Mouse (Mus musculus) forebrain, embryonic 16.5 days (tissue): ENCODE data around the gene Fntb. TPM values are rescaled to one million over a fixed set of nuclear protein-coding genes. Genes with fewer than 3 reads are reported as not detected.

Experiments
- ATAC-seq: fragments of 200-750 bp; cut with Nextera tagmentation; 2 replicates; pipeline ENCODE4 v1.8.0; 2017; ENCODE audit warnings: mild to moderate bottlenecking, moderate library complexity
- H3K27ac ChIP-seq: fragments of 300-500 bp; sonication (generic); 2 replicates; pipeline ENCODE4 v1.5.1; 2014; ENCODE audit warnings: low read length, control low read depth
- H3K27me3 ChIP-seq: fragments of 300-500 bp; sonication (generic); replicated peaks from 2 replicates; pipeline ENCODE4 v1.6.1; 2014; ENCODE audit warnings: low read length; ENCODE audit not compliant: control insufficient read depth, insufficient read depth
- H3K36me3 ChIP-seq: fragments of 300-500 bp; sonication (generic); 2 replicates; pipeline ENCODE4 v1.6.1; 2014; ENCODE audit not compliant: control insufficient read depth, insufficient read depth
- H3K4me1 ChIP-seq: fragments of 300-500 bp; sonication (generic); replicated peaks from 2 replicates; pipeline ENCODE4 v1.6.1; 2014; ENCODE audit warnings: low read length; ENCODE audit not compliant: control insufficient read depth, insufficient read depth
- H3K4me2 ChIP-seq: fragments of 300-500 bp; sonication (generic); 2 replicates; pipeline ENCODE4 v1.6.1; 2014; ENCODE audit warnings: mild to moderate bottlenecking, low read length, control low read depth
- H3K4me3 ChIP-seq: fragments of 300-500 bp; sonication (generic); replicated peaks from 2 replicates; pipeline ENCODE4 v1.5.1; 2014; ENCODE audit warnings: mild to moderate bottlenecking, low read length, control low read depth
- H3K9ac ChIP-seq: fragments of 300-500 bp; sonication (generic); replicated peaks from 2 replicates; pipeline ENCODE4 v1.6.1; 2014; ENCODE audit warnings: low read depth, low read length, control low read depth
- H3K9me3 ChIP-seq: fragments of 300-500 bp; sonication (generic); 2 replicates; pipeline ENCODE4 v1.6.1; 2016; ENCODE audit warnings: low read length; ENCODE audit not compliant: control insufficient read depth
- WGBS: fragments of 180-500 bp; shearing (Covaris S2); extraction: QIAGEN DNeasy Blood & Tissue Kit; methylation state at CpG from one replicate; pipeline ENCODE4 v1.1.7; 2014; 5-methylcytosine and 5-hydroxymethylcytosine counted together
- polyA plus RNA-seq: library from polyadenylated mRNA; unstranded; fragments of >200 nt; fragmentation: Nextera tagmentation; extraction: Ambion mirVana; gene quantifications from 2 replicates; pipeline ENCODE4 v1.2.1, GENCODE M21; 2015

Gene Fntb
- polyA plus RNA-seq, 1 experiment from 2014 or later: 38.0 TPM

DNA sequence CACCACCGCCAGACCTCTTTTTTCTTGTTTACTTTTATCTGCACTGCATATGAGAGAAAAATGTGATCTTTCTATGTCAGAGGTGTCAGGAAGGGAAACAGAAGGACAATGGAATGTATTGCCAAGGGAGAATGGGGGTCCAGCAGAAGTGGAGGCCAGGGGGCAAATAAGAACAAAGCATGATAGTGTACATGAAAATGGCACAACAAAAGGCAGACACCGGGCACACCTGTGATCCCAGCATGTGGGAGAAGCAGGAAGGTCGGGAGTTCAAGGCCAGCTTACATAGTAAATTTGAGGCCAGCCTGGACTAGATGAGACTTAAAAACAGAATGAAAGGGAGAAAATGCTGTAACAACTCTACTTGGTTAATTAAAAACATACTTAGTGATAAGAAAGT is 153.5 kb downstream of the Fntb start:
- no peak for ATAC-seq

DNA sequence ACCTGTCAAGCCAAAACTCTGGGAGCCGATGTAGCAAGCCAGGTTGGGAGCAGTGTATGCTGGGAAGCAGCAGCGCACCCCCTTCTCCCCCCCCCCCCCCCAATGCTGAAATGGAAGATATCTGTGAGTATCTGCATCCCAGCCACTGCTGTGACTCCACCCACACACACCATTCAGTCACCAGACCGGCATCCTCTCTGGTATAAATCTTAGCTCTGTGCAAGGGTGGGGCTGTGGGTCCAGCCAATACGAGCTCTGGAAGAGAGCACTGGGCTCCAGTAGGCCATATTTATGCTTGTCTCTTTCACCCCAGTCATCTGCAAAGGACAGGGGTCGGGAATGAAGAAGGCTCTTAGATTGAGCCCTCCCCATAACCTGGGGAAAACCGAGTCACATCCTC is 155.0 kb downstream of the Fntb start:
- H3K4me2 ChIP-seq: no peak overlapping the region
- WGBS: 84% methylated on average over 5 of the region's 6 CpGs
- H3K9ac ChIP-seq: no peak overlapping the region
- ATAC-seq: no peak
- no peak overlapping the region for H3K4me3 ChIP-seq
- H3K9me3 ChIP-seq: no peaks in the 10 kb centered on the region
- no peaks in the 10 kb centered on the region for H3K4me1 ChIP-seq
- H3K27me3 ChIP-seq: no peaks in the 10 kb centered on the region
- peaks cover 3% of the 10 kb centered on the region; the same call in 1 of the 2 replicates for H3K36me3 ChIP-seq
- H3K27ac ChIP-seq: no peak overlapping the region

More for the DNA sequence above, 153.5 kb downstream of the Fntb start:
- H3K4me1 ChIP-seq: no peaks in the 10 kb centered on the region
- no peak overlapping the region for H3K9ac ChIP-seq
- WGBS: 57% methylated on average over 3 of the region's 3 CpGs
- H3K27me3 ChIP-seq: no peaks in the 10 kb centered on the region
- no peak overlapping the region for H3K4me3 ChIP-seq
- H3K4me2 ChIP-seq: no peak overlapping the region
- H3K36me3 ChIP-seq: peaks cover 3% of the 10 kb centered on the region; the same call in 1 of the 2 replicates
- H3K9me3 ChIP-seq: no peaks in the 10 kb centered on the region
- H3K27ac ChIP-seq: no peak overlapping the region

DNA sequence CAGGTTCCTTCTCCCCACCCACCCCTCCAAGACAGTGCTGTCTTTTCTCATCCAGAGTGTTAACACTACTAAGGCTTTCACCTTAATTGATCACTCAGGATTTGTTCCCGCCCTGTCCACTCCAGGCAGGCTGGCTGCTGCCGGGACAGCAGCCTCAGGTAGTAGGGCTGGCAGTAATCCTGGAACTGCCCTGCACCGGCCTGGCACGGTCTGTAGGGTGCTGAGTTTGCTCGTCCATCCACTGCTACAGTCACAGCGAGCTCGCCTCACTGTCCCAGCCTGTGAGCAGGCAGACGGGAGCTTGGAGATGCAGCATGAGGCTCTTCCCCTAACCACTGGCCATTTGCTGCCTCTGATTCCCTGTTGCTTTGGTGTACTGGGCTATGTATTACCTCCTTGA is 155.6 kb downstream of the Fntb start:
- Histone ChIP-seq H3K9me3 (no peaks in the 10 kb centered on the region), H3K27ac (no peak overlapping the region), H3K4me2 (no peak overlapping the region), H3K4me1 (no peaks in the 10 kb centered on the region), H3K4me3 (no peak overlapping the region), H3K36me3 (peaks cover 3% of the 10 kb centered on the region; the same call in 1 of the 2 replicates), H3K27me3 (no peaks in the 10 kb centered on the region), H3K9ac (no peak overlapping the region)
- 81% methylated on average over 8 of the region's 8 CpGs for WGBS
- ATAC-seq: no peak

DNA sequence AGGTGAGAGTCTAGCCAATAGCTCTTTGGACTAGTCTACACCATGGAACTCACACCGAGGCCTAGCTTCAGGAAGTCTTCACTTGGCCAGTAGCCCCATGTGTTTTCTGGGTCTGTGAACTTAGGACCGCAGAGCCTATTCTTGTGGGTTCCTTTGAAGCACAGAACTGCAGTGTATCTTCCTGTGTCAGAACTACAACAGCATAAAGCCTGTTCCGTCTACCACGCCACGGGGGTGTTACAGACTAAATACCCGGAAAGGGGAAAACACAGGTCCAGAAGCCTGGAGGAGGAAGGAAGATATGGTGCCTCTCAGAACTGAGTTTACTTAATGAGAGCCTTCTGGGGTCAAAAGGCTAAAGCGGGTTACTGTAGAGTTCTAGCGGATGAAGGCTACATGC is 157.7 kb downstream of the Fntb start:
- 95% methylated on average over 8 of the region's 8 CpGs for WGBS
- Histone ChIP-seq H3K27ac (no peak overlapping the region), H3K4me1 (no peaks in the 10 kb centered on the region), H3K9me3 (no peaks in the 10 kb centered on the region), H3K9ac (no peak overlapping the region), H3K4me2 (no peak overlapping the region), H3K27me3 (no peaks in the 10 kb centered on the region), H3K4me3 (no peak overlapping the region), H3K36me3 (no peaks in the 10 kb centered on the region; the same call in 1 of the 2 replicates)
- no peak for ATAC-seq

DNA sequence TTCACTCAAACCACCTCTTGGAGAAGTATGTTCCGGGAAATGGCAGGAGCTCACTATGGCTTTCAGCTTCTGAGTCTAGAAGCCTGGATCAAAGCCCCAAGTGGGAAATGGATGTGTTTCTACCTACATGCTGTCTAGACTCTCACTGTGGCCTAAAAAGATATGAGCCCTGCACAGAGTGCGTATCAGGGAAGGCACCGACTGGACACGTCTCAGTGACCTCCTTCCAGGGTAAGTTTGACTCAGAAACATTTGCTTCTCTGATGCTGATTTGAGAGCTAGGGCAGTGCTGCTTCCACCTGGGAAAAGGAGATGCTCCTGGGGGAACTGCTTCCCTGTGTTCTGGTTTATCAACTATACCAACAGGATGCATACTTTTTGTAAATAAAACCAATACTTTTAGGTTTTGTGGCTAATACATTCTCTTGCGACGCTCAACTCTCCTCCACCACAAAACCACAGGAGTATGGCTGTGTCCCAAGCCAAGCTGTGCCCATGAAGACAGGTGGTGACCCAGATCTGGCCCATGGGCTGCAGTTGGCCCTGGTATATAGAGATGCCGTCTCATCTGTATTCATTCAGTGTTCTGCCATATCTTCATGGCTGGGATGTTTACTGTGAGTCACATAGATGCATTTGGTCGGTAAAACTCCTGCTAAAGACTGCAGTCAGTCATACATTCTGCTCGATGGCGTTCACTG is 159.7 kb downstream of the Fntb start:
- no peak overlapping the region for H3K4me3 ChIP-seq
- no peak overlapping the region for H3K4me2 ChIP-seq
- no peak for ATAC-seq
- no peaks in the 10 kb centered on the region for H3K9me3 ChIP-seq
- H3K27me3 ChIP-seq: no peaks in the 10 kb centered on the region
- H3K27ac ChIP-seq: no peak overlapping the region
- no peaks in the 10 kb centered on the region; the same call in 1 of the 2 replicates for H3K36me3 ChIP-seq
- 91% methylated on average over 10 of the region's 10 CpGs for WGBS
- H3K4me1 ChIP-seq: no peaks in the 10 kb centered on the region
- H3K9ac ChIP-seq: no peak overlapping the region

DNA sequence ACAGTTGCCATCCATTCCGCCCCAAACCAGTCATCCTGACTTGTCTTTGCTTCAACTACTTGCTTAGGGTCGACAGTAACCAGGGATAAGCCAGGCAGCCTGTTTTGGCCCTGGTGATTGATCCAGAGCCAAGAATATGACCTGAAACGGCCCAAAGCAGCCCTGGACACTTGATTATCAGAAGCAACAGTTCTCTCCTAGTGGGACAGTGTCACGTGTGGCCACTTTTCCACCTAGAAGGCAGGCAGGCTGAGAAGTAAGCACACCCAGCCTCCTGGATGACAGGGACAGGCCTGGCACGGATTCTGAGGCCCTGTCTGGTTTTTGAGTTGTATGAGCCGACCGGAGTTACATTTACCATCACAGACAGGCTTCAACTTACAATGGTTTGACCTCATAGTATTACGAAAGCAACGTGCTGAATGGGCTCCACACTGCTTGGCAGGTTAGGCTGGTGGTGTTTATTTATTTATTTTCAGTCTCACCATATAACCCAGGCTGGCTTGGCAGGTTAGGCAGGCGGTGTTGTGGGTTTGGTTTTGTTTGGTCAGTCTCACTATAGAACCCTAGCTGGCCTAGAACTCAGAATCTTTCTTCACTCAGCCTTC is 161.1 kb downstream of the Fntb start:
- WGBS: 79% methylated on average over 10 of the region's 10 CpGs
- no peak for ATAC-seq

DNA sequence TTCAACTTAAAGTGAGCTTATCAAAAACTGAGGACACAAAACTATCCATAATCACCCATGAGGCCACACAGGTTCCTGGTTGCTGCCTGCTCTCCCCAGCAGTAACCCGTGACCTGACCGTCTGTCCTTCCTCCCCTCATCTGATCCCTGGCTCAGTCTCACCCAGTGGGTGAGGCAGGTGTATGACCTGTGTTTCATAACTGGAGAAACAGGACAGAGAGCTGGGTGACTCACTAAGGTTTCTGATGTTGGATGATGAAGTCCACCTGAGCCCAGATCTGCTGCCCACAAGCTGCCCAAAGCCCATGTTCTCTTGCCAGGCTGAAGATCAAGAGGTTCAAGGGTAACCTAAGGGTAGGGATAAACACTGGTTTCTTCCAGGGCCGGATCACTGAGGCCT is 161.6 kb downstream of the Fntb start:
- no peak for ATAC-seq
- H3K4me1 ChIP-seq: no peaks in the 10 kb centered on the region
- H3K27ac ChIP-seq: no peak overlapping the region
- H3K9me3 ChIP-seq: no peaks in the 10 kb centered on the region
- H3K4me2 ChIP-seq: no peak overlapping the region
- no peak overlapping the region for H3K9ac ChIP-seq
- no peaks in the 10 kb centered on the region for H3K27me3 ChIP-seq
- H3K4me3 ChIP-seq: no peak overlapping the region
- no peaks in the 10 kb centered on the region for H3K36me3 ChIP-seq
- 82% methylated on average over 3 of the region's 3 CpGs for WGBS

More for the DNA sequence above, 161.1 kb downstream of the Fntb start:
- no peak overlapping the region for H3K9ac ChIP-seq
- no peaks in the 10 kb centered on the region; the same call in 1 of the 2 replicates for H3K36me3 ChIP-seq
- H3K9me3 ChIP-seq: no peaks in the 10 kb centered on the region
- H3K4me1 ChIP-seq: no peaks in the 10 kb centered on the region
- H3K27me3 ChIP-seq: no peaks in the 10 kb centered on the region
- no peak overlapping the region for H3K4me2 ChIP-seq
- H3K27ac ChIP-seq: no peak overlapping the region
- H3K4me3 ChIP-seq: no peak overlapping the region

DNA sequence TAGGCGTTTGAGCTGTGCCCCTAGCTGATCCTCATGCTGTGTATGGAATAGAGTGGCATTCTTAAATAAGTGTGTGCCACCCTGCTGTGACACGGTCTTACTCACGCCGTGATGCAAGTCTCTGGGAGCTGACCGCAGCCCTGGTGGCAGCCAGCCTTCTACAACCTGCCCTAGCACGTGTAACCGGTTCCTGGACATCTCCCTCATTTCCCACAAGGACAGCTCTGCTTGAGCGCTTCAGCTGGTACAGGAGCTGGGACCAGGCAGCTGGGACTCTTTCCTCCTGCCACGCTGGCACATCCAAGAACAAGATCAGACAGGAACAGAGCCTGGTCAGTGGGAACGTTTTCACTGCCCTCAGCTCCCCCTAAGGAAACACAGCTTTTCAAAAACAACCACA is 162.2 kb downstream of the Fntb start:
- Histone ChIP-seq H3K9ac (no peak overlapping the region), H3K9me3 (no peaks in the 10 kb centered on the region), H3K27ac (no peak overlapping the region), H3K4me2 (no peak overlapping the region), H3K4me3 (no peak overlapping the region), H3K27me3 (no peaks in the 10 kb centered on the region), H3K36me3 (no peaks in the 10 kb centered on the region), H3K4me1 (no peaks in the 10 kb centered on the region)
- 73% methylated on average over 10 of the region's 10 CpGs for WGBS
- no peak for ATAC-seq

DNA sequence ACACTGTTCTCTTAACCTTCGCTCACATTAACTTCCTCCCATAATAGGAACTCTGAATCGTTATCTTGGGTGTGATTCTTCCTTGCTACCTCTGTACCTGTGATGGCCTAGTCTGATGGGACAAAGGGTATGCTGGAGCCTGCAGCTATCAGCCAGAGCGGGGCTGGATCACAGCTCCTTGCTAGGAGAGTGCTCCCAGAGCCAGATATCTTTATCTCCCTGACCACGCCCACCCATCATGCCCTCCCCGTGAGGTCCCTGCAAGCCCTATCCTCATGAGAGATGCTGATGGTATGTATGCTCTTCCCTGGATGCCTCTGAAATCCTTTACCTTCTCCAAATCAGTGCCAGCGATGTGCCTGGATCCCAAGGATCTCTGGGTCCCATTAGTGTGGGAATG is 164.8 kb downstream of the Fntb start:
- ATAC-seq: no peak
- Histone ChIP-seq H3K36me3 (no peaks in the 10 kb centered on the region), H3K27ac (no peak overlapping the region), H3K4me1 (no peaks in the 10 kb centered on the region), H3K4me2 (no peak overlapping the region), H3K9me3 (no peaks in the 10 kb centered on the region), H3K27me3 (no peaks in the 10 kb centered on the region), H3K9ac (no peak overlapping the region), H3K4me3 (no peak overlapping the region)
- 72% methylated on average over 6 of the region's 6 CpGs for WGBS
